Mouse (Mus musculus) forebrain, postnatal 0 days (tissue): ENCODE measurements around the gene Ppp1r1b. TPM values are rescaled to one million over a fixed set of nuclear protein-coding genes. Genes with fewer than 3 reads are reported as not detected.

ENCODE experiments used
- ATAC-seq: fragments of 200-750 bp; cut with Nextera tagmentation; 2 replicates; pipeline ENCODE4 v1.8.0; 2017; ENCODE audit warnings: mild to moderate bottlenecking, moderate library complexity
- DNase-seq: peaks from one replicate; pipeline ENCODE4 v3.0.0-alpha.2; 2015
- H3K27ac ChIP-seq: fragments of 300-500 bp; sonication (generic); 2 replicates; pipeline ENCODE4 v1.5.1; 2014; ENCODE audit warnings: low read depth, mild to moderate bottlenecking, antibody characterized with exemption, low read length, moderate library complexity, mixed read lengths
- H3K27me3 ChIP-seq: fragments of 300-500 bp; sonication (generic); 2 replicates; pipeline ENCODE4 v1.6.1; 2014; ENCODE audit warnings: mild to moderate bottlenecking, low read length, mixed read lengths; ENCODE audit not compliant: insufficient read depth
- H3K36me3 ChIP-seq: fragments of 300-500 bp; sonication (generic); 2 replicates; pipeline ENCODE4 v1.6.1; 2014; ENCODE audit warnings: mild to moderate bottlenecking, moderate library complexity; ENCODE audit not compliant: insufficient read depth
- H3K4me1 ChIP-seq: fragments of 300-500 bp; sonication (generic); 2 replicates; pipeline ENCODE4 v1.6.1; 2014; ENCODE audit warnings: antibody characterized with exemption; ENCODE audit not compliant: insufficient read depth
- H3K4me2 ChIP-seq: fragments of 300-500 bp; sonication (generic); 2 replicates; pipeline ENCODE4 v1.6.1; 2014; ENCODE audit warnings: low read depth, mild to moderate bottlenecking, moderate library complexity
- H3K4me3 ChIP-seq: fragments of 300-500 bp; sonication (generic); 2 replicates; pipeline ENCODE4 v1.5.1; 2014; ENCODE audit warnings: low read depth, low read length, mixed read lengths
- H3K9ac ChIP-seq: fragments of 300-500 bp; sonication (generic); 2 replicates; pipeline ENCODE4 v1.6.1; 2014; ENCODE audit warnings: mild to moderate bottlenecking
- H3K9me3 ChIP-seq: fragments of 300-500 bp; sonication (generic); 2 replicates; pipeline ENCODE4 v1.6.1; 2016; ENCODE audit warnings: low read length
- CTCF ChIP-seq: sonication (generic); IDR thresholded peaks from 2 replicates; pipeline ENCODE4 v1.5.1; 2016; ENCODE audit warnings: antibody characterized with exemption, control low read depth, low read depth
- WGBS: fragments of 180-500 bp; shearing (Covaris S2); extraction: QIAGEN DNeasy Blood & Tissue Kit; methylation state at CpG from one replicate; pipeline ENCODE4 v1.1.7; 2014; 5-methylcytosine and 5-hydroxymethylcytosine counted together
- polyA plus RNA-seq: library from polyadenylated mRNA; unstranded; fragments of >200 nt; fragmentation: Nextera tagmentation; extraction: Ambion mirVana; gene quantifications from 2 replicates; pipeline ENCODE4 v1.2.1, GENCODE M21; 2015
- total RNA-seq: library from RNA; depleted of rRNA; stranded (reverse); fragments of >200 nt; gene quantifications from 2 replicates; pipeline ENCODE4 v1.2.3, GENCODE M21; 2014

Gene Ppp1r1b
- total and polyA plus RNA-seq, 2 experiments from 2014 or later: 19.4 to 91.4 TPM

- H3K27me3 ChIP-seq: 0 out of 2 replicates have a peak, but pooled peaks cover 7% of the 10 kb centered on the region
- peak overlapping the region; percentile 50 for H3K4me3 ChIP-seq
- DNase-seq (peak; percentile 80), ATAC-seq (peak; percentile 70)
- H3K9ac ChIP-seq: peak overlapping the region; percentile 81
- no peaks in the 10 kb centered on the region for H3K9me3 ChIP-seq
- H3K27ac ChIP-seq: peak overlapping the region; percentile 95
- H3K4me2 ChIP-seq: peak overlapping the region; percentile 97
- peaks cover 22% of the 10 kb centered on the region for H3K4me1 ChIP-seq
- no peaks in the 10 kb centered on the region for H3K36me3 ChIP-seq
- no peak for TF ChIP-seq CTCF
- WGBS: 2% methylated on average over 38 of the region's 57 CpGs
Measured at GRCm38 (mm10) chr11:98338507-98338961, 9.7 kb upstream of the Ppp1r1b start.

GRCm38 (mm10) chr11:98339071-98339501, 9.1 kb upstream of the Ppp1r1b start:
- Histone ChIP-seq H3K27me3 (0 out of 2 replicates have a peak, but pooled peaks cover 7% of the 10 kb centered on the region), H3K9ac (peak overlapping the region; percentile 81), H3K4me1 (peaks cover 17% of the 10 kb centered on the region), H3K36me3 (no peaks in the 10 kb centered on the region), H3K27ac (peak overlapping the region; percentile 95), H3K4me3 (peak overlapping the region; percentile 50), H3K4me2 (peak overlapping the region; percentile 97), H3K9me3 (no peaks in the 10 kb centered on the region)
- ATAC-seq (peak; percentile 42; the same call in 1 of the 2 replicates), DNase-seq (peak; percentile 68)
- WGBS: under 1% methylated on average over 19 of the region's 19 CpGs
- TF ChIP-seq CTCF: no peak

- H3K27me3 ChIP-seq: 0 out of 2 replicates have a peak, but pooled peaks cover 7% of the 10 kb centered on the region
Measured at GRCm38 (mm10) chr11:98339679-98340287, 8.4 kb upstream of the Ppp1r1b start.

GRCm38 (mm10) chr11:98340597-98340996, 7.6 kb upstream of the Ppp1r1b start:
- ATAC-seq (no peak), DNase-seq (no peak)
- Histone ChIP-seq H3K4me3 (no peak overlapping the region), H3K4me1 (peaks cover 6% of the 10 kb centered on the region), H3K27ac (no peak overlapping the region), H3K9ac (no peak overlapping the region), H3K9me3 (no peaks in the 10 kb centered on the region), H3K27me3 (0 out of 2 replicates have a peak, but pooled peaks cover 7% of the 10 kb centered on the region), H3K4me2 (no peak overlapping the region), H3K36me3 (no peaks in the 10 kb centered on the region)
- TF ChIP-seq CTCF: no peak
- WGBS: 18% methylated on average over 3 of the region's 4 CpGs

More at GRCm38 (mm10) chr11:98339679-98340287, 8.4 kb upstream of the Ppp1r1b start:
- Histone ChIP-seq H3K4me2 (peak overlapping the region; percentile 97), H3K36me3 (no peaks in the 10 kb centered on the region), H3K9me3 (no peaks in the 10 kb centered on the region), H3K4me3 (peak overlapping the region; percentile 50; the same call in 1 of the 2 replicates), H3K9ac (peak overlapping the region; percentile 81; the same call in 1 of the 2 replicates), H3K27ac (peak overlapping the region; percentile 95), H3K4me1 (peaks cover 10% of the 10 kb centered on the region)
- WGBS: 19% methylated on average over 11 of the region's 11 CpGs
- no peak for ATAC-seq
- TF ChIP-seq CTCF: no peak
- DNase-seq: no peak

- DNase-seq (no peak), ATAC-seq (no peak)
- Histone ChIP-seq H3K27ac (no peak overlapping the region), H3K4me2 (no peak overlapping the region), H3K4me1 (peaks cover 6% of the 10 kb centered on the region), H3K36me3 (no peaks in the 10 kb centered on the region), H3K4me3 (no peak overlapping the region), H3K27me3 (peaks cover 7% of the 10 kb centered on the region; the same call in 1 of the 2 replicates), H3K9ac (no peak overlapping the region), H3K9me3 (no peaks in the 10 kb centered on the region)
- WGBS: 63% methylated on average over 4 of the region's 4 CpGs
- no peak for TF ChIP-seq CTCF
Measured at GRCm38 (mm10) chr11:98341174-98341573, 7.0 kb upstream of the Ppp1r1b start.

- peak overlapping the region; percentile 31 for H3K4me3 ChIP-seq
Measured at GRCm38 (mm10) chr11:98342000-98342945, 5.9 kb upstream of the Ppp1r1b start.

More at GRCm38 (mm10) chr11:98342000-98342945, 5.9 kb upstream of the Ppp1r1b start:
- ATAC-seq: peak; percentile 53; the same call in 1 of the 2 replicates
- Histone ChIP-seq H3K36me3 (no peaks in the 10 kb centered on the region), H3K9ac (peak overlapping the region; percentile 29; the same call in 1 of the 2 replicates), H3K27me3 (peaks cover 11% of the 10 kb centered on the region), H3K4me2 (peak overlapping the region; percentile 64), H3K9me3 (no peaks in the 10 kb centered on the region), H3K4me1 (peaks cover 6% of the 10 kb centered on the region), H3K27ac (no peak overlapping the region)
- WGBS: 1% methylated on average over 29 of the region's 29 CpGs
- peak; percentile 98 for DNase-seq
- TF ChIP-seq CTCF: peak; percentile 100
